Mouse (Mus musculus): ENCODE results near the gene Cpz. TPM values are rescaled to one million over a fixed set of nuclear protein-coding genes. Genes with fewer than 3 reads are reported as not detected.

The Cpz gene
- polyA plus RNA-seq, 1 experiment = not detected

- H3K4me3 ChIP-seq (replicated peaks; ENCODE audit: control insufficient read depth, low read depth, low read length) = no peak overlapping the region
- no peak for TF ChIP-seq POLR2A (IDR thresholded peaks at IDR 0.05; ENCODE audit: borderline replicate concordance, control insufficient read depth, low read depth, low read length)
- TF ChIP-seq CTCF (IDR thresholded peaks at IDR 0.05; ENCODE audit: control insufficient read depth, insufficient read depth, low read length) = no peak
- H3K27ac ChIP-seq (ENCODE audit: control insufficient read depth, insufficient read depth, low read depth, low read length, poor library complexity) = no peak overlapping the region
- WGBS = 84% methylated on average over 13 of the region's 13 CpGs
- H3K4me1 ChIP-seq (ENCODE audit: control insufficient read depth, insufficient read depth, low read length) = no peaks in the 10 kb centered on the region; the same call in 1 of the 2 replicates
Measured at GRCm38 (mm10) chr5:35557946-35558621, 32.6 kb upstream of the Cpz start.

- no peak overlapping the region for H3K27ac ChIP-seq (ENCODE audit: control insufficient read depth, insufficient read depth, low read depth, low read length, poor library complexity)
- 76% methylated on average over 7 of the region's 7 CpGs for WGBS
- no peak overlapping the region for H3K4me3 ChIP-seq (replicated peaks; ENCODE audit: control insufficient read depth, low read depth, low read length)
- TF ChIP-seq CTCF (IDR thresholded peaks at IDR 0.05; ENCODE audit: control insufficient read depth, insufficient read depth, low read length) (no peak), POLR2A (IDR thresholded peaks at IDR 0.05; ENCODE audit: borderline replicate concordance, control insufficient read depth, low read depth, low read length) (no peak)
- H3K4me1 ChIP-seq (ENCODE audit: control insufficient read depth, insufficient read depth, low read length) = no peaks in the 10 kb centered on the region; the same call in 1 of the 2 replicates
Measured at GRCm38 (mm10) chr5:35556393-35556792, 30.9 kb upstream of the Cpz start.

DNA sequence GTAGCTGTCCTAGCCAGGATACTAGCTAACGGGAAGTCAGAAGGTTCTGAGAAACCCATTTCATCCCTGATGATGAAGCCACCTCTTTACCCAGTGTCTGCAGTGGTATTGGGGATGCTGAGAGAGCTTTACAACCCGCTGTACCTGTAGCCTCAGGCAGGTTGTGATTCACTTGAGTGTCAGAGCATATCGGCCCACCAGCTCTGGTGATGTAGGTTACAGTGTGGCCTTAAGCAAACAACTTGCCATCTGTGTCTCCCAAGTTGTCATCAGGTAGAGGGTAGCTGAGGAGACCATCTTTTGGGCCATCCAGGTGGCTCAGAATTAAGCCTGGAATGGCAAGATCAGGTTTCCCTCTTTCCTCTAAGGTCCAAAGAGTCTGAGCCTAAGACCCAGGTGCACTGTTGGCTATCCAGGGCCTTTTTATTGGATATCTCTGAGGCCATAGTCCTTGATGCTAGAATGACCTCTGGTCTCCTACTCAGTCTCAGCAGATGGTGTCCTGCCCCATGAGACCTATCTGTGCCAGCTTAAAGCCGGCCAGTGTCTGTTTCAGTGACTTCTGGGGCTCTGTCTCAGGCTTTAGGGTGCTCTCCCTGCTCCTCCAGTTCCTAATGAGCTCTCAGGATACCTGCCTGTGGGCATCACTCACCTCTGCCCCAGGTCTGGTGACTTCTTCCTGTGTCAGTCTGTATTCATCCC, 27.5 kb upstream of the Cpz start:
- WGBS = 79% methylated on average over 4 of the region's 4 CpGs

GRCm38 (mm10) chr5:35551855-35552837, 26.6 kb upstream of the Cpz start:
- WGBS = 44% methylated on average over 7 of the region's 7 CpGs
- H3K27ac ChIP-seq (ENCODE audit: control insufficient read depth, insufficient read depth, low read depth, low read length, poor library complexity) = no peak overlapping the region
- H3K4me3 ChIP-seq (replicated peaks; ENCODE audit: control insufficient read depth, low read depth, low read length) = no peak overlapping the region
- TF ChIP-seq POLR2A (IDR thresholded peaks at IDR 0.05; ENCODE audit: borderline replicate concordance, control insufficient read depth, low read depth, low read length) = no peak
- TF ChIP-seq CTCF (IDR thresholded peaks at IDR 0.05; ENCODE audit: control insufficient read depth, insufficient read depth, low read length) = no peak
- no peaks in the 10 kb centered on the region for H3K4me1 ChIP-seq (ENCODE audit: control insufficient read depth, insufficient read depth, low read length)

More for the DNA sequence above, 27.5 kb upstream of the Cpz start:
- Histone ChIP-seq H3K4me1 (ENCODE audit: control insufficient read depth, insufficient read depth, low read length) (no peaks in the 10 kb centered on the region), H3K27ac (ENCODE audit: control insufficient read depth, insufficient read depth, low read depth, low read length, poor library complexity) (no peak overlapping the region), H3K4me3 (replicated peaks; ENCODE audit: control insufficient read depth, low read depth, low read length) (no peak overlapping the region)
- no peak for TF ChIP-seq CTCF (IDR thresholded peaks at IDR 0.05; ENCODE audit: control insufficient read depth, insufficient read depth, low read length)
- no peak for TF ChIP-seq POLR2A (IDR thresholded peaks at IDR 0.05; ENCODE audit: borderline replicate concordance, control insufficient read depth, low read depth, low read length)

DNA sequence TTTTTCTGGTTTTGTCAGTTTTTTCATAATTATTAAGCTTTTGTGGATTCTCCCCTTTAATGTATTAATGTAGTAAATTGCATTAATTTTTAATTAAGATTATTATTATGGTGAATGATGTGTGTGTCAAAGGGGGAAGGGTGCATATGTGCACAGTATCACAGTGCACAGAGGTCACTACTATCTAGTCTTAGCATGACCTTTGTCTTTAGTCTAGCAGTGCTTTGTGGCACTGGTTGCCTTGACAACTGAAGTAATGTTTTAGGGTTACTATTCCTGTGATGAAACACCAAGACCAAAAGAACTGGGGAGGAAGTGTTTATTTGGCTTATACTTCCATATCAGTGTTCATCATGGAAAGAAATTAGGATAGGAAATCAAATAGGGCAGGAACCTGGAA, 20.6 kb upstream of the Cpz start:
- H3K4me3 ChIP-seq (replicated peaks; ENCODE audit: control insufficient read depth, low read depth, low read length) = no peak overlapping the region
- H3K4me1 ChIP-seq (ENCODE audit: control insufficient read depth, insufficient read depth, low read length) = no peaks in the 10 kb centered on the region
- no peak for TF ChIP-seq POLR2A (IDR thresholded peaks at IDR 0.05; ENCODE audit: borderline replicate concordance, control insufficient read depth, low read depth, low read length)
- no peak for TF ChIP-seq CTCF (IDR thresholded peaks at IDR 0.05; ENCODE audit: control insufficient read depth, insufficient read depth, low read length)
- no peak overlapping the region for H3K27ac ChIP-seq (ENCODE audit: control insufficient read depth, insufficient read depth, low read depth, low read length, poor library complexity)

GRCm38 (mm10) chr5:35541059-35541790, 15.7 kb upstream of the Cpz start:
- WGBS = 62% methylated on average over 4 of the region's 4 CpGs
- no peak overlapping the region for H3K4me3 ChIP-seq (replicated peaks; ENCODE audit: control insufficient read depth, low read depth, low read length)
- TF ChIP-seq CTCF (IDR thresholded peaks at IDR 0.05; ENCODE audit: control insufficient read depth, insufficient read depth, low read length) (no peak), POLR2A (IDR thresholded peaks at IDR 0.05; ENCODE audit: borderline replicate concordance, control insufficient read depth, low read depth, low read length) (no peak)
- no peak overlapping the region for H3K27ac ChIP-seq (ENCODE audit: control insufficient read depth, insufficient read depth, low read depth, low read length, poor library complexity)
- no peaks in the 10 kb centered on the region for H3K4me1 ChIP-seq (ENCODE audit: control insufficient read depth, insufficient read depth, low read length)

DNA sequence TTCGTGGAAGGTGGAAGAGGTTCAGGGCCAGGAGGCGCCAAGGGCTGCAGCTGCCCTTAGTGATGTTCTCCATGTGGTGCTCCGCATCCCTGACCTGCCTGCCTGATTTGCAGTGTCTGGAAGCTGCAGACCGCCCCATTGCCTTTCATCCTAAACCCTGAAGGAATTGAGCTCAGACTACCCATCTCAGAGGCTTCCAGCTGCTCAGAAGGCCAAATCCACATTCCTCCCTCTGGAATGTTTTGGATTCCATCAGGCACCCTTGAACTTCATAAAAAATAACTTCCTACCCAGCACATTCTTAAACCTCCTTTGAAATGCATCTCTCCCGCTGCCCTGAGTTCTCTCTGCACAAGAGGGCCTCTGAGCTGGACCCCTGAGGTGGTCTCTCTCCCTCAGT, 15.1 kb upstream of the Cpz start:
- WGBS = 60% methylated on average over 5 of the region's 5 CpGs
- Histone ChIP-seq H3K27ac (ENCODE audit: control insufficient read depth, insufficient read depth, low read depth, low read length, poor library complexity) (no peak overlapping the region), H3K4me3 (replicated peaks; ENCODE audit: control insufficient read depth, low read depth, low read length) (no peak overlapping the region), H3K4me1 (ENCODE audit: control insufficient read depth, insufficient read depth, low read length) (no peaks in the 10 kb centered on the region)
- TF ChIP-seq CTCF (IDR thresholded peaks at IDR 0.05; ENCODE audit: control insufficient read depth, insufficient read depth, low read length) (no peak), POLR2A (IDR thresholded peaks at IDR 0.05; ENCODE audit: borderline replicate concordance, control insufficient read depth, low read depth, low read length) (no peak)

Data from bone marrow, adult 2 months (tissue).